Mouse (Mus musculus): ENCODE measurements around the gene Abcc1.

Gene Abcc1

DNA sequence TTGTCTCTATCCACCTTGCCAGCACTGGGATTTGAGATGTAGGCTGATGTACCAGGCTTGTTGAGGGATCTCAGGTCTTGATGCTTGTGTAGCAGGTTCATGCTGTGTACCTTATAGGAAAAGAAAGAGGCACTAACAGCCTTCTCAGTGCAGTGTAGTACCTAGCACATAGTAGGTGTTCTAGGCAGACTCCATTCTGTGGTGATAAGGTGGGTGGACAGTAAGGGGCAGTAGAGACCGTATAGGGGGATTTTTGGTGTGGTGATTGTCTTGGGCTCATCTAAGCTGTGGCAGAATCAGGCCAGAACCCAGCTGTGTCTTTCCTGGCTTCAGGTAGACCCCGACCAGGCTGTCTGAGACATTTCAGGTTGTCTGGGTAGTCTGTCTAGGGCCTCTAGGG, 15.0 kb downstream of the Abcc1 start:
- no peak for DNase-seq (ENCODE audit: low read depth)

DNA sequence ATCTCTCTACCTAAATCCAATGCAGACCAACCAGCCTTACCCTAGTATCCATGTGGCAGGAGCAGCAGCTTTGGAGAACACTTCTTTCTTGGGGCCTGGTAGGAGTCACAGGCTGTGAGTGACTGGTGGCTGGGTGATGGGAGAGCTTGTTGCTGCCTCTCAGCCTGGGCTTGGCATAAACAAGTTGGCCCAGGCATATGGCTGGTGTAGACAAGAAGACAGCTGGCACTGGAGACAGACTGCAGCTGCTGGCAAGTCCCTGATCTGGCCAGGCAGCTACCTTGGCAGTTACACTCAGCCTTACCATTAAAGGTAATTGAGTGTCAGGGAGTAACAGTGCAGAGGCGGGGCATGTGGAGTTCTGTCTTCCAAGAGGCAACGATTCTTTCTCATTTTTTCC, 16.0 kb downstream of the Abcc1 start:
- DNase-seq (ENCODE audit: low read depth) = no peak

DNA sequence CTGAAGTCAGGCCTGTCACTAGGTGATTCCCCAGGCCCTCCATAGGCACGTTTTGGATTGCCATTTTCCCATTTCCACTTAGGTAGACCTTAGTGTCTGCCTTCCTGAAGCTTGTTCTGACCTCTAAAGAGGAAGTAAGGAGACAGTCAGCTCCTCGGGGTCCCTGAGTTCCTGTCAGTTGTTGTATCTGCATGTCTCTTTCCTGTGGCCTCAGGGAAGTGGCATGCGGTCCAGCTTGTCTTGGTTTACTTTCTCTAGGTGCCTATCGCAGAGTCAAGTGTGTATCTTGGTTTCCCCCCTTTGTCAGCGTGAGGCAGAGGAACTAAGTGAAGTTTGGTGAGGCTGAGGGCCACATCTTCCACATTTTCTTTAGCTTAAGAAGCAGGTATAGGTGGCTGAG, 17.3 kb downstream of the Abcc1 start:
- DNase-seq (ENCODE audit: low read depth) = no peak

DNA sequence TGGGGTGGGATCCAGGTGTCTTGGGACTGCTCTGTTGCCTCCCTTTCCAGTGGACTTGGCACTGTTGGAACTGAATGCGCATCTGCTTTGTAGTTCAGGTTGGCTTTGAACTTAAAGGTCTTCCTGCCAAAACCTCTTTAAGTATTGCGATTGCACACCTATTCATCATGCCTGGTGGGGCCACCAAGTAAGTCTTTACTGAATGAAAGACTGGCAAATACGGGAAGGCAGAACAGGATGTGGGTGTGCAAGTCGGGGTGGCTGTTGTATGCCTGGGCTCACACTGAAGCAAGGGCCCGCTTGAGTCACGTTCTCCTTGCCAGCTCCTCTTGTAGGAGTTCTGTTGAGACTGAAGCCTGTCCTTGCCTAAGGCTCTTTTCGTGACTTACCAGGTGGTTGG, 18.5 kb downstream of the Abcc1 start:
- no peak for DNase-seq (ENCODE audit: low read depth)

DNA sequence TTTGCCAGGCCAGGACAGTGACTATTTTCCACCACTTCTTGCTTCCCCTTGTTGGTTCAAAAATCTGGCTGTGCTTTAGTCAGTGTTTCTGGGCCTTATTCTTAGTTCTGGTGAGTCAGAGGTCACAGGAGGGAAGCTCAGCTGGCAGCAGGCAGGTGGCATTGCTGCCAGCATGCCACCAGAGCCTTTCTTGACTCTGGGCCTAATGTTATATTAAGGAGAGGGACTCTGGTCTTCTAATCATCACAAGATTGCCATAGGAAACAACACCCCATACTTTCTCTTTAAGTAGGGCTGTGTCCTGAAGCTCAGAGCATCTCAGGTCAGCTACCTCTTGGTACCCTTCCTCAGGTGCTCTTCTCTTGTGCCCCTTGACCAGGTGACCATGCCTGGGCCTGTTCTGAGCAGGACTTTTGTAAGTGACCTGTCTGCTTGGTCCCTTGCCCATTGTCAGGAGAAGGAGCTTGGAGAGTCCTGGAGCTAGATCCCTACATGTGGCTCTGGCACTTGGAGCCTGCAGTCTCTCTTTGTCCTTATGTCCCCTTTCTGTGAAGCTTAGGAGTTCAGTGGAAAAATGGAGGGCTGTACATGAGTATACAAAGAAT, 19.8 kb downstream of the Abcc1 start:
- DNase-seq (ENCODE audit: low read depth) = no peak

DNA sequence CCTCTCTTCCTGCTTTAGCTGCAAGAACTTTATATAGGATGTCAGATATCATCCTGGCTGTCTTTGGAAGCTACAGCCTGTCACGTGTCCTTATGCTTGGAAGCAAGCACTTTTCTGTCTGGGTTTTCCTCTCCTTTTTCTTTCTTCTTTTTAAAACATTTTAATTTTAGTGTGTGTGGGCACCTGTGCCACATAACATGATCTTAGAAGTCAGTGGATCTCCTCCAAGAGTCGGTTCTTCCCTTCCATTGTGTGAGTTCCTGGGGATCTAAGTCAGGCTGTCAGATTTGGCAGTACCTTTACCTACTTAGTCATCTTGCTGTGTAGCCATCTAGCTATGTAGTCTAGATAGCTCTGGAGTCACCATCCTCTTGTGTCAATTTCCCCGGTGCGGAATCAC, 37.9 kb downstream of the Abcc1 start:
- DNase-seq (ENCODE audit: low read depth) = no peak

GRCm38 (mm10) chr16:14403507-14403906, 42.1 kb downstream of the Abcc1 start:
- DNase-seq (ENCODE audit: low read depth) = no peak

DNA sequence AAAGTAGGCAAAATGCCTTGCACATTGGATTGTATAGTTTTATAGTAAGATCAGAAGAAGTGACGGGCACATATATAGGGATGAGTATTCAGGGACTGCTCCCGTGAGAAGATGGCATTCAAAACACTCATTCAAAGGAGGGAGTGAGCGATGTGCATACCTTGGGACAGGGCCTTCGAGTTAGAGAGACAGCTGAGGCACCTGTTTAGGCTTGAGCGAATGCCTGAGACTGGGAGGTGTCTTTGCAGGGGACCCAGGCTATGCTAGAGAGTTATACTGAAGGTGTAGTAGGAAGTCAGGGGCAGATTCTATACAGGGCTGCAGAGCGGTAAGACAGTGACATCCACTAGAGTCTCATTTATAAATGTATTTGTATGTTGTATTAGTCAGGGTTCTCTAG, 44.3 kb downstream of the Abcc1 start:
- DNase-seq (ENCODE audit: low read depth) = no peak

- no peak for DNase-seq (ENCODE audit: low read depth)
Measured at GRCm38 (mm10) chr16:14409124-14409523, 47.8 kb downstream of the Abcc1 start.

DNA sequence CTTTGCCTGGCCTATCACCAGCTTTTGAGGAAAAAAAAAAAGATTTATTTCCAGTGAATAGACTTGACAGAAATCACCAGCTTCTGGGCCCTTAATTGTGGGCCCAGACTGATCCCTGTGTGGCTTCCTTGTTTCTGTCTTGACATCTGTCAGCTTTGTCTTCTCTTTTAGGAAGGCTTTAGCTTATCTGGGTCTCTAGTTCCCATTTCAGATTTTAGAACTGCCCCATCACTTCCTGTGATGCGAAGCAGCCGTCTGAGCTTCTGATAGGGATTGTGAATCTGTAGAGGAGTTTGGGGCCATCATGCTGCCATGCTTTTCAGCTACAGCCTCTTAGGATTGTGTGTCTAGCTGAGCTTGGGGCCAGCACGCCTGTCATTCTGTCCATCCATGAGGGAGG, 48.4 kb downstream of the Abcc1 start:
- DNase-seq (ENCODE audit: low read depth) = no peak

DNA sequence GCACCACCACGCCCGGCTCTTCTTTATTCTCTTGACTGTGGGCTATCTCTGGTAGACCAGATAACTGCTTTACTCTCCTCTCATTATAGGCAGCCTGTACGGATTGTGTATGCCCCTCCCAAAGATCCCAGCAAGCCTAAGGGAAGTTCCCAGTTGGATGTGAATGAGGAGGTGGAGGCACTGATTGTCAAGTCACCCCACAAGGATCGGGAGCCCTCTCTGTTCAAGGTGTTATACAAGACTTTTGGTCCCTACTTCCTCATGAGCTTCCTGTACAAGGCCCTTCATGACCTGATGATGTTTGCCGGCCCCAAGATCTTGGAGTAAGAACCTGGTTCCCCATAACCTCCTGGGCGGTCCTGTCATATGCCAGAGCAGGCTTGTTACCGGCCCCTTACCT, 49.3 kb downstream of the Abcc1 start:
- no peak for DNase-seq (ENCODE audit: low read depth)

DNA sequence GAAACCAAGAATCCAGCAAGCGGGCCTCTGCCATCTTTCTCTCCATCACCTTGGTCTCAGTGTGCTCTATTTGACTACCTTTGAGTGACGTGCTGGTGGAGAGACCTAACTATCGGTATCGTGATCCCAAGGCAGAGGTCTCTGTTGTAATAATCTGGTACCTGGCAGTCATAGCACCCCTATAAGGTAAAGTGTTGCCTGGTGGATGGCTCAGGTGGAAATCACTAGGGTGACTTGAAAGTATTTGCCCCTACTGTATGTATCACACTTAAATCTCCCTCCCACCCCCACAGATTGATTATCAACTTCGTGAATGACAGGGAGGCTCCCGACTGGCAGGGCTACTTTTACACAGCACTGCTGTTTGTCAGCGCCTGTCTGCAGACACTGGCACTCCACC, 49.8 kb downstream of the Abcc1 start:
- no peak for DNase-seq (ENCODE audit: low read depth)

DNA sequence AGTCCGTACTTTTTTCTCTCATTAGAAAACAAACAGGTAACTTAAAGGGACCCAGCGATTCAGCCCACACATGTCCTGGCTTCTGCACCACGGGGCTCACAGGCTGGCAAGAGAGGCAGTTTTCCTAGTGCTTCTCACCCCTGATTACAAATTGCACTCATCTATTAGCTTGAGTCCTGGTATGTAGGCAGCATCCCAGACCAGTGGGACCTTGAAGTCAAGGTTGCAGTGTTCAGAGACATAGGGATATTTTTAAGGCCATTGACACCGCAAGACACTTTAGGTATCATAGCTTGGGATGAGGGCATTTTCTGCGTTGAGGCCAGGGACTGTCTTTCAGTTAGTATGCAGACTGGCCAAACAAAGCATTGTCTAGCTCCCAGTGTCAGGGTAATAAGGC, 51.2 kb downstream of the Abcc1 start:
- no peak for DNase-seq (ENCODE audit: low read depth)

GRCm38 (mm10) chr16:14415206-14415605, 53.8 kb downstream of the Abcc1 start:
- DNase-seq (ENCODE audit: low read depth) = no peak

GRCm38 (mm10) chr16:14416957-14417618, 55.7 kb downstream of the Abcc1 start:
- DNase-seq (ENCODE audit: low read depth) = peak; percentile 9

GRCm38 (mm10) chr16:14420496-14421132, 59.3 kb downstream of the Abcc1 start:
- no peak for DNase-seq (ENCODE audit: low read depth)

- DNase-seq (ENCODE audit: low read depth) = no peak
Measured at GRCm38 (mm10) chr16:14422081-14422480, 60.7 kb downstream of the Abcc1 start.

GRCm38 (mm10) chr16:14429371-14429770, 68.0 kb downstream of the Abcc1 start:
- DNase-seq (ENCODE audit: low read depth) = no peak

- no peak for DNase-seq (ENCODE audit: low read depth)
Measured at GRCm38 (mm10) chr16:14432996-14433395, 71.6 kb downstream of the Abcc1 start.

GRCm38 (mm10) chr16:14435526-14435925, 74.2 kb downstream of the Abcc1 start:
- no peak for DNase-seq (ENCODE audit: low read depth)

DNA sequence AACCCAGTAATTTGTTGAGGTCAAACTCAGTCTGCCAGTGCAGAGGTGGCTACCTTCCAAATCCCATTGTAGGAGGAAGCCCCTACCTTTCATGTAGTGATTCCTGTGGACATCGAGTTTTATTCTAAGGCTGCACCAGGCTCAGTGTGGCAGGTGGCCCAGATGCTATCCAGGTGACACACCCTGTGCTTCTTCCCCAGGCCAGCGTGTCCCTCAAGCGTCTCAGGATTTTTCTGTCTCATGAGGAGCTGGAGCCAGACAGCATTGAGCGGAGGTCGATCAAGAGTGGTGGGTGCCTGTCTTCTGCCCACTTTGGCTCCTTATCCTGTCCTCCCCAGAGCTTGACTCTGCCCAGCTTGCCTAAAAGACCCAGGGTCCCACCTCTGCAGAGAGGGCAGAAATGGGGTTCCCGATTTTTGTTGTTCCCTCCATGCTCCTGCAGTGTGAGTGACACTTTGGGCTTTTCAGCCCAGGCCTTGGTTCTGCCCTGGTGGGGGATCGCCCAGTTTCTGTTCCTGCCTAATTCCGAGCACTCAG, 76.2 kb downstream of the Abcc1 start:
- no peak for DNase-seq (ENCODE audit: low read depth)

DNA sequence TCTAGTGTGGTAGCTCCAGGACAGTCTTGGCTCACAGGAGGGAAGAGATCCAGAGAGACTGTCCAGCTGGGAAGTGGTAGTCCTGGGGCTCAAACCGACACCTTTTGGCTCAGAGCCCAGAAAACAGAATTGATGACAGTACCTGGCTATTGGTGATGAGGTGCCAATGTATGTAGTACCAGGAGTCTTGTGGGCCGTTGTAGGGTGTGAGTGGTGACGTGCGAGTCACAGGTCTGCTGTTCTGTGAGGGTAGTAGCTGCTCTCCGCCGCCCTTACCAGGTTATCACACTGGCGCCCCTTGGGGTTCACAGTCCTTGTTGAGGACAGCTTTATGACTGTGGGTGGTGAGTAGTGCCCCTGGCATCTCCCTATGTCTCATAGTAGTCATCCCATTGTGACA, 77.2 kb downstream of the Abcc1 start:
- DNase-seq (ENCODE audit: low read depth) = no peak

GRCm38 (mm10) chr16:14439081-14439480, 77.7 kb downstream of the Abcc1 start:
- no peak for DNase-seq (ENCODE audit: low read depth)
